Mouse (Mus musculus): Measurements from ENCODE around the gene Pald1.

DNA sequence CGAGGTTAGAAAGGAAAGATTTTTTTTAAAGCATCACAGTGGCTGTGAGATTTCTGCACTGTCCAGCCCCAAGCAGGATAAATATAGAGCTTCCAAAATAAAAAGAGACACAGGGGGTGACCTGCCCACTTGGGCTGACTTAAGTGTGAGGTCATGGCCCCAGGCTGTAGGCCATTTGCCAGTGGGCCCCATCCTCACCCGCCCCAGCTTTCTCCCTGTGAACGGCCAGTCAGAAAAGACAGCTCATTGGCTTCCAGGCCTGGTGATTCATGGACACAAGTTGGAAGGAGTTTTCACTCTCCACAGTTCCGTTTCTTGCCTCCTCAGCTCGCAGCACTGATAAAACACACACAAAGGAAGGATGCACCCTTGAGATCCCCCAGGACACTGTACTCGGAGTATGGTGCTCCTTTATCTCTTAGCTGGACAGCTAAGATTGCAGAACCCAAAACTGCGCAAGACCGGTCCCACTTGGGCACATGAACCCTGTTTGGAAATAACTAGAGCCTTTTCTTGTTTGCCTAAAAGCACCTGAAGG is 111.2 kb downstream of the Pald1 start:
- TF ChIP-seq CTCF (IDR thresholded peaks at IDR 0.05) (no peak), EP300 (IDR thresholded peaks at IDR 0.05; ENCODE audit: insufficient read depth, low read depth, low read length) (no peak)
